Mouse (Mus musculus) heart, postnatal 25 days (tissue): ENCODE data around the gene Stxbp3. TPM values are rescaled to one million over a fixed set of nuclear protein-coding genes. Genes with fewer than 3 reads are reported as not detected.

Source experiments
- total RNA-seq, 2 experiments: library from RNA; stranded (reverse); gene quantifications; 2 replicates each; pipeline ENCODE4 v1.2.3; 2021

Gene Stxbp3
- total RNA-seq, 2 experiments from 2014 or later: 23.4 to 23.9 TPM

Other genes with a start within 250 kb of the Stxbp3 start
- 1 to 10 TPM; 7.4 to 9.7 TPM for gene Wdr47, start 249.2 kb downstream of the Stxbp3 start, total RNA-seq
- gene Clcc1, start 186.6 kb downstream of the Stxbp3 start, total RNA-seq: 10 to 100 TPM; 38.4 to 43.1 TPM
- 1 to 10 TPM; 2.1 to 2.5 TPM for gene Gpsm2, start 118.2 kb downstream of the Stxbp3 start, total RNA-seq
- gene Aknad1, start 100.9 kb downstream of the Stxbp3 start, total RNA-seq: not detected
- under 1 TPM in 1 of 2 experiments, not detected in 1; 0.05 TPM for gene Fndc7, start 49.5 kb upstream of the Stxbp3 start, total RNA-seq
- gene Prpf38b, start 71.2 kb upstream of the Stxbp3 start, total RNA-seq: 10 to 100 TPM; 18.8 to 20.6 TPM
- gene Henmt1, start 99.3 kb upstream of the Stxbp3 start, total RNA-seq: not detected
- not detected for gene Gm9857, start 99.9 kb upstream of the Stxbp3 start, total RNA-seq
- 10 to 100 TPM; 10.8 to 13.5 TPM for gene Fam102b, start 187.1 kb upstream of the Stxbp3 start, total RNA-seq
- gene Slc25a54, start 239.9 kb upstream of the Stxbp3 start, total RNA-seq: not detected